Mouse (Mus musculus): Measurements from ENCODE around the gene Gm13023. TPM values are rescaled to one million over a fixed set of nuclear protein-coding genes. Genes with fewer than 3 reads are reported as not detected.

The Gm13023 gene
- total RNA-seq (2023), result not detected

DNA sequence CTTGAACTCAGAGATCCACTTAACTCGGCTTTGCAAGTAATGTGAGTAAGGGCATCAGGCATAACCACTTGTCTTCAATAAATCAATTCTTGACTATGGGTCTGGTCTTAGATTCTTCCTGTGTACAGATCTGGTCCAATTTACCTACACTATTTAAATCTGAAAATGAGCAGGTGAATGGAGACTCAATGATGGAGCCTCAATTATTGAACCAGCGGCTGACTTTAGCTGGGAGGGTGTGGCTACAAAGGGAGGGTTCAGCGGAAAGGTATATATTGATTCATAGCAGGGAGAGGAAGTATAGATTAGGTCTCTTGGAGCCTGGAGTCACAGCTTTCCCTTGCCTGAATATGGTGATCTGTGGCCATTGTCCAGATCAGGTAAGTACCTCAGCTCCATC is at the start of gene Gm13023:
TSS of gene Gm13023 (plus strand) at position 301 of the 400 bp plus-strand sequence.

DNA sequence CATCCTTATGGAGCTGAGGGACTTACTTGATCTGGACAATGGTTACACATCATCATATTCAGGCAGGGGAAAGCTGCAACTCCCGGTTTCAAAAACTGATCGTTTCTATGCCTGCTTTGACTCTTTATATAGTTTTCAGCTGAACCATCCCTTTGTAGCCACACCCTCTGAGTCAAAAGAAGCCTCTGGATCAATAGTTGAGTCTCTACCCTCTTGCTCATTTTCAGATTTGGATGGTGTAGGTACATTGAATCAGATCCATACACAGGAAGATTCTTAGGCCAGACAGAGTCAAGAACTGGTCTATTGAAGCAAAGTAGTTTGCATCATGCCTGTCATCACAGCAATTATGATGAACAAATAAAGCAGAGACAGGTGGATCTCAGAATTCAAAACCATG is 26.8 kb downstream of the Gm13023 start, which contains the start of gene Gm13084:
TSS of gene Gm13084 (minus strand) at position 101 of the 400 bp plus-strand sequence.

Other genes starting within 250 kb of the Gm13023 start
- gene BC080695, start 237.7 kb upstream of the Gm13023 start, total RNA-seq (2023), result not detected
- gene Gm13057, start 237.6 kb upstream of the Gm13023 start, total RNA-seq (2023), result not detected
- gene Gm13083, start 174.3 kb upstream of the Gm13023 start, total RNA-seq (2023), result not detected
- not detected for gene Gm13088, start 132.1 kb upstream of the Gm13023 start, total RNA-seq (2023)
- not detected for gene Gm13089, start 86.6 kb upstream of the Gm13023 start, total RNA-seq (2023)
- not detected for gene Gm13078, start 69.9 kb upstream of the Gm13023 start, total RNA-seq (2023)
- gene Gm13084, start 26.7 kb downstream of the Gm13023 start, total RNA-seq (2023), result not detected
- gene Gm13103, start 57.1 kb downstream of the Gm13023 start, total RNA-seq (2023), result not detected
- not detected for gene Pramef6, start 111.0 kb downstream of the Gm13023 start, total RNA-seq (2023)
- gene Pramef25, start 161.7 kb downstream of the Gm13023 start, total RNA-seq (2023), result not detected
- not detected for gene Gm13101, start 177.6 kb downstream of the Gm13023 start, total RNA-seq (2023)
- gene Pramef17, start 205.0 kb downstream of the Gm13023 start, total RNA-seq (2023), result not detected